Mouse (Mus musculus) hindbrain, embryonic 11.5 days (tissue): ENCODE results near the gene Psmd10. TPM values are rescaled to one million over a fixed set of nuclear protein-coding genes. Genes with fewer than 3 reads are reported as not detected.
A peak's percentile ranks its signal among the peaks of the same experiment; 100 is the strongest.

Source experiments
- ATAC-seq: fragments of 200-750 bp; cut with Nextera tagmentation; 2 replicates; pipeline ENCODE4 v1.8.0; 2017; ENCODE audit warnings: mild to moderate bottlenecking, moderate TSS enrichment, moderate library complexity; ENCODE audit not compliant: low FRiP score
- DNase-seq: peaks from one replicate; pipeline ENCODE4 v3.0.0-alpha.2; 2015; ENCODE audit warnings: low spot score
- H3K27ac ChIP-seq: fragments of 300-500 bp; sonication (generic); 2 replicates; pipeline ENCODE4 v1.5.1; 2014; ENCODE audit warnings: mild to moderate bottlenecking, low read depth, low read length
- H3K27me3 ChIP-seq: fragments of 300-500 bp; sonication (generic); 2 replicates; pipeline ENCODE4 v1.6.1; 2014; ENCODE audit warnings: mild to moderate bottlenecking, low read length, moderate library complexity, mixed read lengths; ENCODE audit not compliant: control insufficient read depth, insufficient read depth
- H3K36me3 ChIP-seq: fragments of 300-500 bp; sonication (generic); 2 replicates; pipeline ENCODE4 v1.6.1; 2014; ENCODE audit warnings: mild to moderate bottlenecking, low read length, moderate library complexity, mixed read lengths; ENCODE audit not compliant: control insufficient read depth, insufficient read depth
- H3K4me1 ChIP-seq: fragments of 300-500 bp; sonication (generic); replicated peaks from 2 replicates; pipeline ENCODE4 v1.6.1; 2014; ENCODE audit warnings: low read length, mixed read lengths; ENCODE audit not compliant: control insufficient read depth, insufficient read depth
- H3K4me2 ChIP-seq: fragments of 300-500 bp; sonication (generic); replicated peaks from 2 replicates; pipeline ENCODE4 v1.6.1; 2014; ENCODE audit warnings: mild to moderate bottlenecking, low read depth, low read length
- H3K4me3 ChIP-seq: fragments of 300-500 bp; sonication (generic); 2 replicates; pipeline ENCODE4 v1.5.1; 2014; ENCODE audit warnings: low read depth, low read length
- H3K9ac ChIP-seq: fragments of 300-500 bp; sonication (generic); 2 replicates; pipeline ENCODE4 v1.6.1; 2014; ENCODE audit warnings: low read depth, low read length
- H3K9me3 ChIP-seq: fragments of 300-500 bp; sonication (generic); 2 replicates; pipeline ENCODE4 v1.6.1; 2016; ENCODE audit warnings: low read length; ENCODE audit not compliant: control insufficient read depth
- WGBS: fragments of 180-500 bp; shearing (Covaris S2); extraction: QIAGEN DNeasy Blood & Tissue Kit; methylation state at CpG from one replicate; pipeline ENCODE4 v1.1.7; 2014; 5-methylcytosine and 5-hydroxymethylcytosine counted together
- polyA plus RNA-seq: library from polyadenylated mRNA; unstranded; fragments of >200 nt; fragmentation: Nextera tagmentation; extraction: Ambion mirVana; gene quantifications from 2 replicates; pipeline ENCODE4 v1.2.1, GENCODE M21; 2014

The Psmd10 gene
- polyA plus RNA-seq = 55.6 and 56.5 TPM in 2 replicates

DNA sequence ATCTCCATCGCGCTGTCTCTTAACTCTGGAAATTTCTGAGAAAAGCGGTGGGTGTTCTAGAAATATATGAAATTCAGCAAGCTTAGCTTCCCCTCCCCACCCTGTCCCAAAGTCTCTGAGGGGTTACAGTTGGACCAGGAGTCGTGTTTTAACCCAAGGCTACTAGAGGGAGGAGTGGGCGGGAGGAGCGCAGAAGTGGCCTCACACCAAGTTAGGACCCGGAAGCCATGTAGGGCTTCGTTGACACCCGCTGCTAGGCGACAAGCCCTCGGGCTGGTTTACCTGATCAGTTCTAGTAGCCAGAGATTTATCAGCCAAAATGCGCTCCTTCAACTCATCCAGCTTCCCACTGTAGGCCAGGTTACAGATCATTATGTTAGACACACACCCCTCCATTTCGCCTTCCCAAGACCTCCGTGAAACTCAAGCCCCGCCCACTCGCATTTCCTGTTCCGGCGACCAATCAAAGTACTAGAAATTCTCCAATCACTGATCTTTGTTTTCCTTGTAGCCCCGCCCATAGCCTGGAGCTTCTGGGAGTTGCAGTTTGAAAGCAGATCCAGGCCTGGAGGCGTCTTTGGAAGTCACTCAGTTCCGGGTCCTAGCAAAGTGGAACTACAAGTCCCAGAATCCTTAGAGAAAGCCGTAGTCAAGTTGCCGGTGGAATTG, at the start of gene Psmd10, which contains the start of gene Atg4a:
Gene Psmd10 (minus strand): TSS at position 457 of the 669 bp plus-strand sequence.
Gene Atg4a (plus strand): TSS at position 636 of the 669 bp plus-strand sequence.
- Histone ChIP-seq H3K27me3 (0 out of 2 replicates have a peak, but pooled peaks cover 2% of the 10 kb centered on the region), H3K4me2 (peak within 1 kb of the TSS; percentile 38), H3K9me3 (no peaks in the 10 kb centered on the region), H3K9ac (peak within 1 kb of the TSS; percentile 45; the same call in 1 of the 2 replicates), H3K27ac (no peak within 1 kb of the TSS), H3K36me3 (no peaks in the 10 kb centered on the region), H3K4me3 (peak within 1 kb of the TSS; percentile 41), H3K4me1 (no peaks in the 10 kb centered on the region)
- peak; percentile 90 for DNase-seq
- 16% methylated on average over 23 of the region's 23 CpGs for WGBS
- ATAC-seq = peak; percentile 98

- ATAC-seq = no peak
- DNase-seq = no peak
Measured at GRCm38 (mm10) chrX:140998885-140999284, 42.4 kb upstream of the Psmd10 start.

DNA sequence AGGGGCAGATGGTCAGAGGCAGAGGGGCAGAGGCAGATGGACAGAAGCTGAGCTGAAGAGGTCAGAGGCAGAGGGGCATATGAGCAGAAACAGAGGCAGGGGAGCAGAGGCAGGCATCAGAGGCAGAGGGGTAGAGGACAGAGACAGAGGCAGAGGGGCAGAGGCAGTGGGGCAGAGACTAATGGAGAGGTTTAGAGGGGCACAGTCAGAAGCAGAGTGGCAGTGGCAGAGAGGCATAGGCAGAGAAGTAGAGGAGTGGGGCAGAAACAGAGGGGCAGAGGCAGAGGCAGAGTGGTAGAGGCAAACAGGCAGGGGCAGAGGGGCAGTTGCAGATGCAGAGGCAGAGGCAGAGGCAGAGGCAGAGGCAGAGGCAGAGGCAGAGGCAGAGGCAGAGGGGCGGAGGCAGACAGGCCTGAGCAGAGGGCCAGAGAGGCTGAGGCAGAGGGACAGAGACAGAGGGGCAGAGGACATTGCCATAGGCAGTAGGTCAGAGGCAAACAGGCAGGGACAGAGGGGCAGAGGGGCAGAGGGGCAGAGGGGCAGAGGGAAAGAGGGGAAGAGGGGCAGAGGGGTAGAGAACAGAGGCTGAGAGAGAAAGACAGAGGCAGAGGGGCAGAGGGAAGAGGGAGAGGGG, 41.5 kb upstream of the Psmd10 start:
- ATAC-seq = no peak
- no peak overlapping the region for H3K27ac ChIP-seq
- 50% methylated on average over 1 of the region's 1 CpGs for WGBS

More at GRCm38 (mm10) chrX:140998885-140999284, 42.4 kb upstream of the Psmd10 start:
- H3K9ac ChIP-seq = no peak overlapping the region
- no peaks in the 10 kb centered on the region for H3K9me3 ChIP-seq
- no peaks in the 10 kb centered on the region for H3K36me3 ChIP-seq
- H3K27ac ChIP-seq = no peak overlapping the region
- no peak overlapping the region for H3K4me2 ChIP-seq
- H3K27me3 ChIP-seq = peaks cover 3% of the 10 kb centered on the region
- H3K4me3 ChIP-seq = no peak overlapping the region
- H3K4me1 ChIP-seq = no peaks in the 10 kb centered on the region

GRCm38 (mm10) chrX:140996909-140997516, 40.5 kb upstream of the Psmd10 start:
- no peaks in the 10 kb centered on the region for H3K36me3 ChIP-seq
- H3K4me1 ChIP-seq = no peaks in the 10 kb centered on the region
- DNase-seq (no peak), ATAC-seq (peak; percentile 45)
- H3K9me3 ChIP-seq = no peaks in the 10 kb centered on the region
- H3K27me3 ChIP-seq = peaks cover 3% of the 10 kb centered on the region
- WGBS = 75% methylated on average over 1 of the region's 1 CpGs
- H3K4me2 ChIP-seq = no peak overlapping the region
- H3K4me3 ChIP-seq = no peak overlapping the region
- no peak overlapping the region for H3K9ac ChIP-seq
- H3K27ac ChIP-seq = no peak overlapping the region

More for the DNA sequence above, 41.5 kb upstream of the Psmd10 start:
- peaks cover 3% of the 10 kb centered on the region for H3K27me3 ChIP-seq
- no peaks in the 10 kb centered on the region for H3K36me3 ChIP-seq
- no peaks in the 10 kb centered on the region for H3K9me3 ChIP-seq
- DNase-seq = no peak
- H3K4me2 ChIP-seq = no peak overlapping the region
- no peak overlapping the region for H3K4me3 ChIP-seq
- H3K9ac ChIP-seq = no peak overlapping the region
- H3K4me1 ChIP-seq = no peaks in the 10 kb centered on the region

DNA sequence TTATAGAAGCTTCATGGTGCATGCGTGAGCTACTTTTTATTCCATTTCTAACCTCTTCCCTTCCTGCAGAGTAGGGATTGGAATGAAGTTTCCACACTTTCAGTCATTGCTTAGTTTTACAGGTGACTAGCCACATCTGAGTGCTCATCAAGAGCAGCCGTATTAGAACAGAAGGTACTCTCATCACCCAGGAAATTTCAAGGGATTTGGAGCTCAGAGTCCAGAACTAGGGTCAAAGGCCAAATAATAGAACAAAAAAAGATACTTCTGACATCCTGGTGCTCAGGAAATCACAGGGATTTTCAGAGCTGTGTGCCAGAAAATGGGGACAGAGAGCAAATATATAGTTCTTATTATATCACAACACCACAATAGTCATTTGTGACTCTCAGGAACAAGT, 28.7 kb upstream of the Psmd10 start:
- peaks cover 14% of the 10 kb centered on the region for H3K27me3 ChIP-seq
- no peak overlapping the region for H3K27ac ChIP-seq
- no peak for ATAC-seq
- no peak overlapping the region for H3K9ac ChIP-seq
- H3K4me3 ChIP-seq = no peak overlapping the region
- no peak overlapping the region for H3K4me2 ChIP-seq
- DNase-seq = no peak
- no peaks in the 10 kb centered on the region for H3K4me1 ChIP-seq
- no peaks in the 10 kb centered on the region for H3K9me3 ChIP-seq
- 85% methylated on average over 2 of the region's 2 CpGs for WGBS
- no peaks in the 10 kb centered on the region for H3K36me3 ChIP-seq

GRCm38 (mm10) chrX:140984795-140985194, 28.3 kb upstream of the Psmd10 start:
- no peak overlapping the region for H3K4me3 ChIP-seq
- DNase-seq (no peak), ATAC-seq (no peak)
- no peaks in the 10 kb centered on the region for H3K4me1 ChIP-seq
- H3K36me3 ChIP-seq = no peaks in the 10 kb centered on the region
- H3K27ac ChIP-seq = no peak overlapping the region
- H3K4me2 ChIP-seq = no peak overlapping the region
- H3K9me3 ChIP-seq = no peaks in the 10 kb centered on the region
- 79% methylated on average over 6 of the region's 6 CpGs for WGBS
- H3K27me3 ChIP-seq = peaks cover 16% of the 10 kb centered on the region
- H3K9ac ChIP-seq = no peak overlapping the region

DNA sequence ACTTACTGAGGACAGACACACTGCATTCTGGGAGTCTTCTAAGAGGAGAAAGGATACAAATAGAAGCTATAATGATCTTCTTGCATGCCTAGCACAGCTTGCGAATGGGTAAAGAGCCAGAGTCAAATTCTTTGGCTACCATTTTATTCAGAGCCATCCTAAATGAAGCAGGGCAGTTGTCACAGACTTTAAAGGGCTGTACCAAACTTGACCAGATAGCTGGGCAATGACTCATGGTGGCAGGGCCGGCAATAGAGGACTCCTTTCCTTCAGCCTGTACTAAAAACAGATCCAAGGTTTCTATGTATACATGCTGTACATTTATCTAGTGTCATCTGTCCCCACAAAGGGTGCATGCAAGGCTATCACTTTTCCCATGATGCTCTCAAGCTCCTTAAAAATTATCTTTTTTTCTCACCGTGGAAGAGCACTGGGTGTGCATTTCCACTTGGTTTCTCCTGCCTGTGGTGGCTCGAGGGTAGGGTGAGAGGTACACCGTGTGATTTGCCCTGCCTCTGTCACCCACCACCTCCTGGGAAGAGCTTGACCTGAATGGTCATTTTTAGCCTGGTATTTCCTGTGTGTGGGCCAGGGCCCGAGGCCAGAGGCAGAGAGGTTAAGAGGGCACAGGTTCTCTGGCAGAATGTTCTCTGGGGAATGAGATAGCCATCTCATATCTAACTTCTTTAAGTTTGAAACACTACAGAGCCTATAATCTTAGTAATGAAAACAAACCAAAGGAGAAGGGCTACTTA, 26.9 kb upstream of the Psmd10 start:
- Histone ChIP-seq H3K4me2 (no peak overlapping the region), H3K4me1 (no peaks in the 10 kb centered on the region), H3K9me3 (no peaks in the 10 kb centered on the region), H3K36me3 (no peaks in the 10 kb centered on the region), H3K4me3 (no peak overlapping the region), H3K27ac (no peak overlapping the region), H3K9ac (no peak overlapping the region), H3K27me3 (peaks cover 16% of the 10 kb centered on the region)
- ATAC-seq (no peak), DNase-seq (no peak)
- WGBS = 55% methylated on average over 6 of the region's 6 CpGs

- no peaks in the 10 kb centered on the region for H3K36me3 ChIP-seq
- DNase-seq = no peak
- no peak overlapping the region for H3K4me2 ChIP-seq
- no peak for ATAC-seq
- no peak overlapping the region for H3K9ac ChIP-seq
- peaks cover 13% of the 10 kb centered on the region for H3K27me3 ChIP-seq
- H3K27ac ChIP-seq = no peak overlapping the region
- H3K9me3 ChIP-seq = no peaks in the 10 kb centered on the region
- no peak overlapping the region for H3K4me3 ChIP-seq
- H3K4me1 ChIP-seq = no peaks in the 10 kb centered on the region
- 63% methylated on average over 4 of the region's 4 CpGs for WGBS
Measured at GRCm38 (mm10) chrX:140980163-140980562, 23.6 kb upstream of the Psmd10 start.
